Mouse (Mus musculus) neural tube, embryonic 13.5 days (tissue): ENCODE results near the gene Ppm1j. TPM values are rescaled to one million over a fixed set of nuclear protein-coding genes. Genes with fewer than 3 reads are reported as not detected.
"Not testable (repeated sequence)": the region's sequence is repeated elsewhere in the genome, so short reads cannot be mapped to it uniquely, and the experiment has no call there.

Source experiments
- ATAC-seq: fragments of 200-750 bp; cut with Nextera tagmentation; 2 replicates; pipeline ENCODE4 v1.8.0; 2017; ENCODE audit warnings: low read depth, mild to moderate bottlenecking, moderate TSS enrichment, moderate library complexity
- H3K27ac ChIP-seq: fragments of 300-500 bp; sonication (generic); replicated peaks from 2 replicates; pipeline ENCODE4 v1.5.1; 2015; ENCODE audit warnings: moderate library complexity, mild to moderate bottlenecking, inconsistent platforms
- H3K27me3 ChIP-seq: fragments of 300-500 bp; sonication (generic); 2 replicates; pipeline ENCODE4 v1.6.1; 2015; ENCODE audit warnings: mild to moderate bottlenecking, inconsistent platforms
- H3K36me3 ChIP-seq: fragments of 300-500 bp; sonication (generic); 2 replicates; pipeline ENCODE4 v1.6.1; 2015; ENCODE audit warnings: mild to moderate bottlenecking, inconsistent platforms
- H3K4me1 ChIP-seq: fragments of 300-500 bp; sonication (generic); replicated peaks from 2 replicates; pipeline ENCODE4 v1.6.1; 2015; ENCODE audit warnings: inconsistent platforms
- H3K4me2 ChIP-seq: fragments of 300-500 bp; sonication (generic); 2 replicates; pipeline ENCODE4 v1.6.1; 2015; ENCODE audit warnings: inconsistent platforms, mild to moderate bottlenecking, moderate library complexity
- H3K4me3 ChIP-seq: fragments of 300-500 bp; sonication (generic); 2 replicates; pipeline ENCODE4 v1.5.1; 2015; ENCODE audit warnings: mild to moderate bottlenecking, inconsistent platforms
- H3K9ac ChIP-seq: fragments of 300-500 bp; sonication (generic); 2 replicates; pipeline ENCODE4 v1.6.1; 2015; ENCODE audit warnings: moderate library complexity, mild to moderate bottlenecking, inconsistent platforms
- H3K9me3 ChIP-seq: fragments of 300-500 bp; sonication (generic); 2 replicates; pipeline ENCODE4 v1.6.1; 2016; ENCODE audit warnings: inconsistent platforms
- WGBS: fragments of 180-500 bp; shearing (Covaris S2); methylation state at CpG from one replicate; pipeline ENCODE4 v1.1.7; 2015; 5-methylcytosine and 5-hydroxymethylcytosine counted together
- polyA plus RNA-seq: library from polyadenylated mRNA; unstranded; fragments of >200 nt; fragmentation: Nextera tagmentation; extraction: Ambion mirVana; gene quantifications from 2 replicates; pipeline ENCODE4 v1.2.1, GENCODE M21; 2015

The Ppm1j gene
- polyA plus RNA-seq, 1 experiment from 2014 or later = 1.5 TPM

GRCm38 (mm10) chr3:104796430-104797082 lies 15.7 kb downstream of the Ppm1j start:
- Histone ChIP-seq H3K9ac (no peak overlapping the region), H3K27ac (no peak overlapping the region), H3K36me3 (peaks cover 39% of the 10 kb centered on the region; the same call in 1 of the 2 replicates), H3K4me3 (no peak overlapping the region), H3K9me3 (no peaks in the 10 kb centered on the region), H3K27me3 (no peaks in the 10 kb centered on the region), H3K4me2 (no peak overlapping the region), H3K4me1 (peaks cover 47% of the 10 kb centered on the region)
- no peak for ATAC-seq
- 87% methylated on average over 15 of the region's 15 CpGs for WGBS

- Histone ChIP-seq H3K4me3 (no peak overlapping the region), H3K36me3 (peaks cover 34% of the 10 kb centered on the region; the same call in 1 of the 2 replicates), H3K4me1 (peaks cover 6% of the 10 kb centered on the region), H3K9me3 (no peaks in the 10 kb centered on the region), H3K27me3 (no peaks in the 10 kb centered on the region), H3K4me2 (no peak overlapping the region), H3K27ac (no peak overlapping the region), H3K9ac (no peak overlapping the region)
- WGBS = 94% methylated on average over 11 of the region's 11 CpGs
- ATAC-seq = no peak
These were observed 19.8 kb downstream of the Ppm1j start for GRCm38 (mm10) chr3:104800681-104801080.

GRCm38 (mm10) chr3:104801481-104801880 lies 20.6 kb downstream of the Ppm1j start:
- Histone ChIP-seq H3K27me3 (no peaks in the 10 kb centered on the region), H3K27ac (no peak overlapping the region), H3K36me3 (peaks cover 29% of the 10 kb centered on the region; the same call in 1 of the 2 replicates), H3K9me3 (no peaks in the 10 kb centered on the region), H3K4me1 (no peaks in the 10 kb centered on the region), H3K4me2 (no peak overlapping the region), H3K9ac (no peak overlapping the region), H3K4me3 (no peak overlapping the region)
- no peak for ATAC-seq
- 89% methylated on average over 6 of the region's 6 CpGs for WGBS

DNA sequence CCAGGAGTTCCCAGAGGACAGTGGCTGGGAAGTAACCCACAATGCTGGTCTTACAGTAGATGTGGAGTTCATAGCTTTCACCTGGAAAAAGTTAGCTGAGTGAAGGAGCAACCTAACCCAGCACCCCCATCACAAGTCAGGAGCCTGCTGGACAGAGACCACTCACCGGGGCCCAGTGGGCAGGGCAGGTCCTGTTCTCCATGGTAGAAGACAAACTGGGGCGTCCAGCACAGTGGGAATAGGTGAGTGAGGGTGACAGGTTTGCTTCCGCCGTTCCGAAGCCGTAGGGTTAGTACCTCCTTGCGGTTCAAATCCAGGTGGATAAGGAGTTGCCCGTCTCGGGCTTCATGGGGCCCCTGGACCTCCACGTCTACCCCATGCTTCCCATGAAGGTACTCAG lies 23.5 kb downstream of the Ppm1j start:
- no peak overlapping the region for H3K27ac ChIP-seq
- WGBS = 94% methylated on average over 10 of the region's 10 CpGs
- ATAC-seq = no peak

DNA sequence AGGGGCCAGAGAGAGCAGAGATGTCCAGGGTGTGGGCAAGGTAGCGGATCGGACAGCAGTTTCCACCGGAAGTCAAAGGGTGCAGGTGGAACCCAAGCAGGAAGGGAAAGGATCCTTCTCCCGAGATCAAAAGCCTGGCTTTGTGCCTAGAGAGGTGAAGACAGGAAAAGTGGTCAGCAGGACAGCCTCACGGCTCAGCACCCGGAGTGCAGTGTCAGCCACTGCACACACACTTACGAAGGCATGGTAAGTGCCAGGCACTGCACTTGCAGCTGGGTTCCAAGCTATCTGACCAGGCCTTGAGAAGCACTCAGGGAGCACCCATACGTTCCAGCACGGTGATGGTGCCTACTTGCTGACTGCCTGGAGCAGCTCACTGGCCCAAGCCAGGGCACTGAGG lies 24.7 kb downstream of the Ppm1j start:
- no peak overlapping the region for H3K27ac ChIP-seq
- no peaks in the 10 kb centered on the region for H3K4me1 ChIP-seq
- H3K27me3 ChIP-seq = no peaks in the 10 kb centered on the region
- H3K4me3 ChIP-seq = no peak overlapping the region
- ATAC-seq = no peak
- H3K9ac ChIP-seq = no peak overlapping the region
- no peaks in the 10 kb centered on the region for H3K9me3 ChIP-seq
- peaks cover 9% of the 10 kb centered on the region; the same call in 1 of the 2 replicates for H3K36me3 ChIP-seq
- 85% methylated on average over 9 of the region's 9 CpGs for WGBS
- H3K4me2 ChIP-seq = no peak overlapping the region

More for the DNA sequence above, 23.5 kb downstream of the Ppm1j start:
- Histone ChIP-seq H3K9ac (no peak overlapping the region), H3K4me2 (no peak overlapping the region), H3K9me3 (no peaks in the 10 kb centered on the region), H3K4me1 (no peaks in the 10 kb centered on the region), H3K27me3 (no peaks in the 10 kb centered on the region), H3K4me3 (no peak overlapping the region), H3K36me3 (peaks cover 21% of the 10 kb centered on the region; the same call in 1 of the 2 replicates)

DNA sequence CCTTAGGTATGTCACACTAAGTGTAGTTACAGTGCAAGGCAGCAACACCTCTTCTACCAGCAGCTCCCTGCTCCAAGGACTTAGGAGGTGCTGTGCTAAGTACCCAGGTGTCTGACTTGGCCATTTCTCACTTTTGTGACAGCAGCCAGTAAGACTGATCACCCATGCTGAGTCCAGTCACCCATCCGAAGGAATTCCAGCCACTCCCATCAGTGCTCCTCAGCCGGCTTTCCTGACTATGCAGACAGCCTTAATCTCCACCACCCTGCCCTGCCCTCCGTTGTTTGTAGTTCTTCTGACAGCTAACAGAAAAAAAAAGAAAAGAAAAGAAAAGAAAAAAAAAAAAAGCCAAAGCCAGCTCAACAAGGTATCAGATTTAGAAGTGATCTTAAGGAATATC lies 30.9 kb downstream of the Ppm1j start:
- H3K4me1 ChIP-seq = no peaks in the 10 kb centered on the region
- no peak overlapping the region for H3K27ac ChIP-seq
- no peak overlapping the region for H3K9ac ChIP-seq
- ATAC-seq = no peak
- no peaks in the 10 kb centered on the region for H3K27me3 ChIP-seq
- H3K4me2 ChIP-seq = no peak overlapping the region
- no peaks in the 10 kb centered on the region for H3K36me3 ChIP-seq
- H3K4me3 ChIP-seq = no peak overlapping the region
- 33% methylated on average over 3 of the region's 3 CpGs for WGBS
- no peaks in the 10 kb centered on the region for H3K9me3 ChIP-seq

DNA sequence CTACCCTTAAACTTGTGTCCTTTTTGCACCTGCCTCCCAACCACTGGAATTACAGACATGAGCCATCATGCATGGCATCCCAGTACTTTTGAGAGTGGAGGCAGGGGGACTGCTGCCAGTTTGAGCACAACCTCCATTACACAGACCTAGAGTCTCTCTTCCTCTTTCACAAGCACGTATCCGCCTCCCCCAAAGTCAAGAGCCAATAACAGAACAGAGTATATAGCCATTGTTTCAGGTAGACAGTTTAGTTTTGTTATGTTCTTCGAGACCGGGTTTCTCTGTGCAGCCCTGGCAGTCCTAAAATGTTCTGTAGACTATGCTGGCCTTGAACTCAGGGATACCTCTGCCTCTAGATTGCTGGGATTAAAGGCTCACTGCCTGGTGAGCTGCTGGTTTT lies 31.4 kb downstream of the Ppm1j start:
- no peak for ATAC-seq
- no peak overlapping the region for H3K4me2 ChIP-seq
- H3K4me1 ChIP-seq = peaks cover 4% of the 10 kb centered on the region; the same call in 1 of the 2 replicates
- WGBS = 84% methylated on average over 4 of the region's 4 CpGs
- no peak overlapping the region for H3K27ac ChIP-seq
- no peaks in the 10 kb centered on the region for H3K27me3 ChIP-seq
- H3K9ac ChIP-seq = no peak overlapping the region
- no peaks in the 10 kb centered on the region for H3K36me3 ChIP-seq
- no peaks in the 10 kb centered on the region for H3K9me3 ChIP-seq
- no peak overlapping the region for H3K4me3 ChIP-seq

- not testable (repeated sequence) for H3K4me3 ChIP-seq, ATAC-seq, H3K27me3 ChIP-seq, H3K9me3 ChIP-seq, H3K27ac ChIP-seq, H3K4me1 ChIP-seq, H3K9ac ChIP-seq, H3K4me2 ChIP-seq, H3K36me3 ChIP-seq
- WGBS = 91% methylated on average over 7 of the region's 7 CpGs
These were observed 32.4 kb downstream of the Ppm1j start for GRCm38 (mm10) chr3:104813227-104813626.

- Histone ChIP-seq H3K36me3 (no peaks in the 10 kb centered on the region), H3K27ac (no peak overlapping the region), H3K4me3 (no peak overlapping the region), H3K9ac (no peak overlapping the region), H3K9me3 (no peaks in the 10 kb centered on the region), H3K4me1 (peaks cover 15% of the 10 kb centered on the region), H3K4me2 (no peak overlapping the region), H3K27me3 (no peaks in the 10 kb centered on the region)
- ATAC-seq = no peak
- WGBS = 93% methylated on average over 1 of the region's 1 CpGs
These were observed 33.9 kb downstream of the Ppm1j start for GRCm38 (mm10) chr3:104814746-104815145.

GRCm38 (mm10) chr3:104815346-104815745 lies 34.5 kb downstream of the Ppm1j start:
- WGBS = 78% methylated on average over 2 of the region's 2 CpGs
- Histone ChIP-seq H3K27me3 (no peaks in the 10 kb centered on the region), H3K36me3 (peaks cover under 1% of the 10 kb centered on the region), H3K27ac (no peak overlapping the region), H3K9ac (no peak overlapping the region), H3K4me1 (peaks cover 15% of the 10 kb centered on the region), H3K9me3 (no peaks in the 10 kb centered on the region), H3K4me2 (no peak overlapping the region), H3K4me3 (no peak overlapping the region)
- no peak for ATAC-seq

DNA sequence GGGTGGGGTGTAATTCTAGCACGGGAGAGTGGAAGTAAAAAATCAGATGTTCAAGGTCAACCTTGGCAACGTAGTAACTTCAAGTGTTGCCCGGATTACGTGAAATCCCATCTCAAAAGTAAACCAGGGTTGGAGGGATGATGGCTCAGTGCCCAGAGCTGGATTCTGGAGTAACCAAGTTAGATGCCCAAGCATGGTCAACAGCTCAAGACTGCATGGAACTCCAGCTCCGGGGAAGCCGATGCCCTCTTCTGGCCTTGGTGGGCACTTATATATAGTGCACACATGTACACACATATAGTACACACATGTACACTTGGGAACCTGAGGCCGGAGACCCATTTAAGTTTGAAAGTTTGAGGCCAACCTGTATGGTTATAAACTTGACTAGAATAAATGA lies 35.3 kb downstream of the Ppm1j start:
- peaks cover 8% of the 10 kb centered on the region for H3K36me3 ChIP-seq
- H3K4me2 ChIP-seq = no peak overlapping the region
- H3K4me3 ChIP-seq = no peak overlapping the region
- 97% methylated on average over 7 of the region's 7 CpGs for WGBS
- no peak overlapping the region for H3K9ac ChIP-seq
- peaks cover 15% of the 10 kb centered on the region for H3K4me1 ChIP-seq
- no peaks in the 10 kb centered on the region for H3K27me3 ChIP-seq
- no peaks in the 10 kb centered on the region for H3K9me3 ChIP-seq
- ATAC-seq = no peak
- no peak overlapping the region for H3K27ac ChIP-seq

DNA sequence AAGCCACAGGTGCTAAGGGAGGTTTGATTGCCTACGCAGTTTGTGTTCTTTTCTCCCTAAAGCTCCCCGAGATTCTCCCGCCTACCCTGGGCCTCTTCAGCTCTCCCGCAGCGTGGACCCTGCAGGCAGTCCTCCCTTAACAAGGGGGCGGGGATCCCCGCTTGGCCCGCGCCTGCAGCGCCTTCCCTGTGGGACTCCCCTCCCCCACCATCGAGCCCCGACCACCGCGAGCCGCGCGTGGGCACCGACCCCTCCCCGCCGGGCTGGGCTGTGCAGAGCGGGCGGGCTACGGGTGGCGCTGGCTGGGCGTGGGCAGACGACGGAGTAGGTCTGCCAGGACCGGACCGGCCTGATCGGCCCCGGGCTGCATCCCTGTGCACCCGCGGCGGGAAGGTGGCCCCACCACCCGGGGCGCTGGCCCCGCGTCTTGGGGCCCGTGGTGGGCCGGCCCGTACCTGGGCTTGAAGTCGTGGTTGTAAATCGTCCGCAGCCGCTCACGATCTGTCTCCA lies 36.7 kb downstream of the Ppm1j start:
- peaks cover 19% of the 10 kb centered on the region for H3K36me3 ChIP-seq
- H3K27me3 ChIP-seq = no peaks in the 10 kb centered on the region
- peak overlapping the region; percentile 98 for H3K4me2 ChIP-seq
- H3K9me3 ChIP-seq = no peaks in the 10 kb centered on the region
- peaks cover 15% of the 10 kb centered on the region for H3K4me1 ChIP-seq
- H3K4me3 ChIP-seq = peak overlapping the region; percentile 73
- peak overlapping the region; percentile 83 for H3K9ac ChIP-seq
- peak; percentile 85 for ATAC-seq
- 1% methylated on average over 46 of the region's 46 CpGs for WGBS
- H3K27ac ChIP-seq = peak overlapping the region; percentile 73
